Mouse (Mus musculus) brain, embryonic 14.5 days (tissue): Measurements from ENCODE around the gene Cenpu. TPM values are rescaled to one million over a fixed set of nuclear protein-coding genes. Genes with fewer than 3 reads are reported as not detected.
A peak's percentile ranks its signal among the peaks of the same experiment; 100 is the strongest.
"Not testable (repeated sequence)": the region's sequence is repeated elsewhere in the genome, so short reads cannot be mapped to it uniquely, and the experiment has no call there.

Experiments
- DNase-seq: peaks from one replicate; pipeline ENCODE4 v3.0.0-alpha.2; 2011; ENCODE audit warnings: low read depth
- CTCF ChIP-seq: fragments of 200-500 bp; IDR thresholded peaks from 2 replicates; pipeline ENCODE4 v1.5.1; 2012; ENCODE audit warnings: inconsistent platforms, mild to moderate bottlenecking, moderate library complexity, borderline replicate concordance; ENCODE audit not compliant: insufficient read depth, insufficient read length; ENCODE audit errors: extremely low read depth
- POLR2A ChIP-seq: fragments of 200-500 bp; IDR thresholded peaks from 2 replicates; pipeline ENCODE4 v1.6.1; 2012; ENCODE audit warnings: mild to moderate bottlenecking, inconsistent platforms, borderline replicate concordance; ENCODE audit not compliant: poor library complexity, insufficient read depth, insufficient read length, severe bottlenecking; ENCODE audit errors: extremely low read depth
- polyA plus RNA-seq: library from polyadenylated mRNA; depleted of rRNA; stranded (reverse); fragments of >200 nt; gene quantifications from 2 replicates; pipeline ENCODE4 v1.2.3, GENCODE M21; 2012

The Cenpu gene
- polyA plus RNA-seq, 1 experiment: 4.0 TPM

GRCm38 (mm10) chr8:46578794-46579193 is 27.0 kb downstream of the Cenpu start:
- no peak for DNase-seq
- TF ChIP-seq CTCF (no peak), POLR2A (no peak)

GRCm38 (mm10) chr8:46584328-46584727 is 32.5 kb downstream of the Cenpu start:
- not testable (repeated sequence) for DNase-seq

DNA sequence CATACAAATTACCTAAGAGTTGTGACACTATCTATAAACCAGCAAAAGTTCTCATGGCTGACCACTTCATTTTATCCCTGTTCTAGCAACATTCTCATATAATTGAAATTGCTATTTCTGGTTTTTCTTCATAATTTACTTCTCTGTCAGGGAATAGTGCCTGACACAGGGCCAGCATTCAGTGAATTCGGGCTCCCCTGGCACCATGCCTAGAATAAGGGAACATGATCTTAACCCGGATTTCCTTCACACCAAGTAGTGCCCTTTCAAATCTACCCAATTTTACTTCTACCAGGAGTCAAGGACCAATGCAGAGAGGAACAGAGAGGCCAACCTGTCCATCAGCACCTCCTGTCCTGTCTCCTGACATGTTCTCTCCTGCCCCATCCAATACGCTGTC is 33.7 kb downstream of the Cenpu start:
- DNase-seq: no peak
- TF ChIP-seq CTCF: no peak
- no peak for TF ChIP-seq POLR2A

DNA sequence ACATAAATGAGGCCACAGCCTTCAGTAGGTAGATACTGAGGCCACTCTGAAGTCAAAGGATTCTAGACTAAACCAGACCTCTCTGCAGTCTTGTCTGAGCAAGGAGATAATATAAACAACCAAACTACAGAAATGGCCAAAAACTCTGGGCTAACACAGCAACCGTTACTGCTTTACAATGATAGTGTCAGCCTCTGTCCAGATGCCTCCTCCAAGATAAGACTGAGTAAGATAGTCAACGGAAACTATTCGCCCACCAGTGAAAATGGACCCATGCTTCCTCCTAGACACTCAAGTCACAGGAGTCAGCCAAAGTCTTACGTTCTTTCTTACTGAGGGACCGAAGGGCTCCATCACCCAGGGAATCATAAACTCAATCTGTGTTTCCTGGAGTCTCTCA is 36.1 kb downstream of the Cenpu start:
- TF ChIP-seq CTCF (no peak), POLR2A (no peak)
- DNase-seq: no peak

- no peak for DNase-seq
- TF ChIP-seq CTCF: no peak
- no peak for TF ChIP-seq POLR2A
Measured at GRCm38 (mm10) chr8:46588663-46589062, 36.8 kb downstream of the Cenpu start.

- DNase-seq: peak; percentile 22
- no peak for TF ChIP-seq POLR2A
- no peak for TF ChIP-seq CTCF
Measured at GRCm38 (mm10) chr8:46593067-46593466, 41.2 kb downstream of the Cenpu start.

DNA sequence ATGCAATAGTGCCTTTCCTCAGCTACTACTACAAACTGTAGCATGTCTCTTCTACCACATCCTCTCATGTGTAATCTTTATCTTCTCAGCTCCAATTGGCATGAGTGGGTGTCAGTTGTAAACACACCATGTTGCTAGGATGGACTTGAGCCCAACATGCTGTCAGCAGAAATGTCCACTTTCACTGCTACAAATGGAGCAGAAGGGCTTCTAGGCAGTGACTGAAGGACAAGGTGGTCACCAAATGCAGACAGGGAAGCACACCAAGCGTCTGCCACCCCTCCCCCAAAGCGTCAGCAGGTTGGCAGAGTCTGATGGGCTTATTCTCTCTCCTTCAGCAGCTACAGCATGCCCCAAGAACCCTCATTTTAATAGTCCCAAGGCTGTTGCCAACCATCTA is 41.9 kb downstream of the Cenpu start:
- peak; percentile 28 for DNase-seq
- TF ChIP-seq POLR2A (no peak), CTCF (no peak)

DNA sequence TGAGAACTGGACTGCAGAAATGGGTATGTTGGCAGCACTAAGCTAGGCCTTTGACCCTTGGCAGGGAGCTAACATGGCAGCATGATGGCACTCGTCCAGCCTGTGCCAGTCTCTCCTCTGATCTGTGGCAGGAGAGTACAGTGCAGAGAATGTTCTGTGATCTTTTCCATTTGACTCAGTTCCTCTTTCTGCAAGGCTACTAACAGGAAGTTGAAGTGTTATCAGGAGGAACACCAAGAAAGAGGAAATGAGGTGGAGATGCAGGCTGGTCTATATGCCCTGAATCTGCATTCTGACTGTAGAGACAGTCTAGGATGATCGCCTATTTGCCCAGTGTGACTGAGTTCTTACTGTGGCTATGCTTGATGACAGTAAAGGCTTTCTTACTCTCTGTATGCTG is 43.8 kb downstream of the Cenpu start:
- TF ChIP-seq POLR2A (no peak), CTCF (no peak)
- DNase-seq: no peak

DNA sequence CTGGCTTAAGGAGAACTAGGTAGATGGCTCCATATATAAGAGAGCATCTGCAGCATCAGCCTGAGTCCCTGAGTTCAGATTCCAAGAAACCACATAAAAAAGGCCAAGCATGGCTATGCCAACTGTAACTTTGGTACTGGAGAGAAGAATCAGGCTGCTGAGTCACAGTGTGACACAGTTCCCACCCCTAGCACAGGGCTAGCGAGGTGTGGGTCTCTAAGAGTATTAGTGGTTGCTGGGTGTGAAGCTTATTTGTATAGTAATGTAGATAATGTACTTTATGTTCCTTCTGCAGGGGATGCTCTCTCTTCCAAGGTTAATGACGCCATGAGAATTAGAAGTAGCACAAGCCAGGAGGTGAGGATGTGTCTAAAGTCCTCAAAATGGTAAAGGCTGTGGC is 44.7 kb downstream of the Cenpu start:
- TF ChIP-seq CTCF (no peak), POLR2A (no peak)
- DNase-seq: no peak

DNA sequence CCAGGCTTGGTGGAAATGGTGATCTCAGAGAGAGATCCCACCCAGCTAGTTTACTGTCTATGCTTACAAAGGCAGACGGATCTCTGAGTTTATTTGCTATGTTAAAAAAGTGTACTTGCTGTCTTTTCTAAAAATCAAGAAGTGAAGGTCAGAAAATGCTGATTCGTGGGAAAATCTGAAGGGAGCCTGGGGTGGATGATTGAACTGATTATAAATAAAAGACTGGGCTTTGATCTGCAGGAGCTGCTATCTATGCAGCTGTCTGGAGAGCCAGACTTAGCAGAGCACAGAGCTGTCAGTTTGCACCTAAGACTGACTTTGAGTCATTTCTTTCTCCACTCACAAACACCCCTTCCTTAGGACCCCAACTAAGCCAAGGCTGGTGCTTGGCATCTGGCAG is 45.6 kb downstream of the Cenpu start:
- TF ChIP-seq CTCF: no peak
- TF ChIP-seq POLR2A: no peak

GRCm38 (mm10) chr8:46598114-46598513 is 46.3 kb downstream of the Cenpu start:
- no peak for DNase-seq
- TF ChIP-seq CTCF: no peak

More for the DNA sequence above, 45.6 kb downstream of the Cenpu start:
- DNase-seq: no peak

DNA sequence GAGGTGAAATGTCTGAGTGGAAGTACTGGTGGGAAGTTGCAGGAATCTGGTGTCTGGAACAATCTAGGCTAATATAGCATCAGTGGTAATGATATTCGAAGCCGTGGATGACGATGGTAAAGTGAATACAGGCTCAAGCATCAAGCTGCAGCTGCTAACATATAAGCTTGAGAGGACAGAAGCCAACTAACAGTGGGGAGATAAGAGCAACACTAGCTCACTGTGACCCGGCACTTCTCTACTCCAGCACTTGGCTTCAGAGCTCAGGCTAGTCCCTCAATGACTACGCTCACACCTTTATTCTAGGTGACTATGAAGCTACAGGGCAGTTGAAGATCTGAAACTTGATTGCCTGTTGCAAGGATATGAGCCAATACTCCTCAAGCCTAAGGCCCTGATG is 46.9 kb downstream of the Cenpu start:
- no peak for DNase-seq
- TF ChIP-seq CTCF: no peak

DNA sequence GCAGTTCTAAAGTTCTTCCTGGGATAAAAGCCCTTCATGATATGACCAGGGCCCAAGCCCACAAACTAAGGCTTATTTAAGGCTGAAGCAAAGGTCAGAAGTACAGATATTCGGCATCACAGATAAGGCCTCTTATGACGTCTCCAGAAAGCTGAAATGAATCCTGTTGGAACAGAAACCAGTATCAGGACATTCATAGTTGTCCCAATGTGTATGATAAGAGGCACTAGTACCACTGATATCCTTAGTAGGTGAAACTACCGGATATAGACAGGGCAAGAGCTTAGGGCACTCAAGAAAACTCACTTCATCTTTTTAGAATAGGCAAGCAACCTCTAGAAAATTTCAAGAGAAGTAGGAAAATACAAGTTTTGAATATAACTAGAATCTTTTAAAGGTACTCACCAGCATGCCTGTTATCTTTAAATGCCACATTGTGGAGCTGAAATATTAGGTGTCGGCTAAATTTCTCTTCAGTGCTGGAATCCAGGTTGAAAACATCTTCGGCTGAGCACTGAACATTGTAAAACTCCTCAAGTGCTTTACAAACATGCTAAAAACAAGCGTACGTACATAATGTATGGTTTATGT is 47.6 kb downstream of the Cenpu start:
- TF ChIP-seq POLR2A: no peak
- TF ChIP-seq CTCF: no peak

GRCm38 (mm10) chr8:46600959-46601707 is 49.3 kb downstream of the Cenpu start:
- no peak for DNase-seq
- TF ChIP-seq POLR2A: no peak
- TF ChIP-seq CTCF: no peak

More for the DNA sequence above, 47.6 kb downstream of the Cenpu start:
- no peak for DNase-seq

- DNase-seq: no peak
- TF ChIP-seq CTCF (no peak), POLR2A (no peak)
Measured at GRCm38 (mm10) chr8:46603587-46603986, 51.8 kb downstream of the Cenpu start.

DNA sequence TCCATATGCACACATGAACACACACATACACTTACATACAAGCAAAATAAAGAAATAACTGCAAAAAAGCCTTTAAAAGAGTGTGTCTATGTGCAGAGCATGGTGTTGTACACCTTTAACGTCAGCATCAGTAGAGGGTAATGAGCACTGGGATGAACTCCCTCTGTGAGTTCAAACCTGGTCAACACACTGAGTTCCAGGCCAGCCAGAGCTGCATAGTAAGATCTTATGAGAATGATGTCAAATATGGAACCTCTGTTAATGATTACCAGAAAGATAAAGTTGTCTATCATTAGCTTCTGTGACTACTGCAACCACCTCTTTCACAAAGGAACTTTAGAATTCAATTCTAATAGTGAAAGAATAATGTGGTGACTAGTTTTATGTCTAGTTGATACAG is 55.1 kb downstream of the Cenpu start:
- TF ChIP-seq CTCF (no peak), POLR2A (no peak)
- no peak for DNase-seq
